Mouse (Mus musculus) heart, postnatal 0 days (tissue): ENCODE data around the gene Tln2.

Experiments
- CTCF ChIP-seq: IDR thresholded peaks from 2 replicates; pipeline ENCODE4 v1.5.1; 2016; ENCODE audit warnings: antibody characterized with exemption, control low read depth, low read depth
- EP300 ChIP-seq: IDR thresholded peaks from 2 replicates; pipeline ENCODE4 v1.6.1; 2016; ENCODE audit warnings: antibody characterized with exemption, low read depth

DNA sequence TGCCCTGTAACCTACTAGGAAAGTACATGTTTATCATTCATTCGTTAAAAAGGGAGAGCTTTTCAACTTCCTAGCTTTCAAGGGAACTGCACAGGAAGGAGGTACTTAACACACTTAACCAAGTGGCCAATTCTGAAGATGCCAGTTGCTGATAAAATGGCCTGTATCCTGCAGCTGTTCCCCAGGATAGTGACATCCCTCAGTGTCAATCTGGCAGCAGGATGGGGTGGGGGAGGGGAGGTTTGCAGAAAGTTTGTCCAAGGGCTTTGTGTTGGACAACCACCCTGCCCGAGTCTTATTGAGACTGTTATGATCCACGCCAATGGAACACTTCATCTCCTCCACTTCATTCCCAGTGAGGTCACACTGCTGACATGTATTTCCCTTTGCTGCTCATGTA, 50.0 kb downstream of the Tln2 start:
- TF ChIP-seq CTCF (no peak), EP300 (no peak)
